Mouse (Mus musculus) spleen, adult 2 months (tissue): ENCODE results near the gene Eif3l. TPM values are rescaled to one million over a fixed set of nuclear protein-coding genes. Genes with fewer than 3 reads are reported as not detected.

Source experiments
- DNase-seq, 2 experiments: peaks; one replicate each; pipeline versions ENCODE4 v3.0.0 to v3.0.0-alpha.2; 2012 to 2021; ENCODE audit warnings: low spot score in 2 of 2, low read depth in 1 of 2
- H3K27ac ChIP-seq: fragments of 200-500 bp; 2 replicates; pipeline ENCODE4 v1.5.1; 2012; ENCODE audit warnings: low read length, inconsistent platforms; ENCODE audit not compliant: insufficient read depth
- H3K27me3 ChIP-seq: fragments of 200-500 bp; 2 replicates; pipeline ENCODE4 v1.6.1; 2012; ENCODE audit warnings: mild to moderate bottlenecking, moderate library complexity, low read length, inconsistent platforms; ENCODE audit not compliant: control insufficient read depth, insufficient read depth
- H3K36me3 ChIP-seq: fragments of 200-500 bp; 2 replicates; pipeline ENCODE4 v1.6.1; 2012; ENCODE audit warnings: mild to moderate bottlenecking, low read length, inconsistent platforms; ENCODE audit not compliant: control insufficient read depth, insufficient read depth
- H3K4me1 ChIP-seq: fragments of 200-500 bp; 2 replicates; pipeline ENCODE4 v1.6.1; 2011; ENCODE audit warnings: inconsistent platforms; ENCODE audit not compliant: control insufficient read depth, insufficient read depth, insufficient read length
- H3K4me3 ChIP-seq: fragments of 200-500 bp; 2 replicates; pipeline ENCODE4 v1.5.1; 2011; ENCODE audit warnings: mild to moderate bottlenecking, inconsistent platforms; ENCODE audit not compliant: insufficient read depth, insufficient read length; ENCODE audit errors: extremely low read depth
- CTCF ChIP-seq: fragments of 200-500 bp; IDR thresholded peaks from 2 replicates; pipeline ENCODE4 v1.5.1; 2011; ENCODE audit warnings: mild to moderate bottlenecking, inconsistent platforms; ENCODE audit not compliant: insufficient read depth, insufficient read length, insufficient replicate concordance; ENCODE audit errors: extremely low read depth
- POLR2A ChIP-seq: fragments of 200-500 bp; IDR thresholded peaks from 2 replicates; pipeline ENCODE4 v1.6.1; 2011; ENCODE audit warnings: low read depth, low read length, inconsistent platforms
- WGBS: fragments of 180-500 bp; shearing (Covaris S2); methylation state at CpG from one replicate; pipeline ENCODE4 v1.1.7; 2018; 5-methylcytosine and 5-hydroxymethylcytosine counted together
- polyA plus RNA-seq: library from polyadenylated mRNA; depleted of rRNA; stranded (reverse); fragments of >200 nt; gene quantifications from 2 replicates; pipeline ENCODE4 v1.2.3, GENCODE M21; 2012

Gene Eif3l
- polyA plus RNA-seq, 1 experiment: 85.7 TPM

DNA sequence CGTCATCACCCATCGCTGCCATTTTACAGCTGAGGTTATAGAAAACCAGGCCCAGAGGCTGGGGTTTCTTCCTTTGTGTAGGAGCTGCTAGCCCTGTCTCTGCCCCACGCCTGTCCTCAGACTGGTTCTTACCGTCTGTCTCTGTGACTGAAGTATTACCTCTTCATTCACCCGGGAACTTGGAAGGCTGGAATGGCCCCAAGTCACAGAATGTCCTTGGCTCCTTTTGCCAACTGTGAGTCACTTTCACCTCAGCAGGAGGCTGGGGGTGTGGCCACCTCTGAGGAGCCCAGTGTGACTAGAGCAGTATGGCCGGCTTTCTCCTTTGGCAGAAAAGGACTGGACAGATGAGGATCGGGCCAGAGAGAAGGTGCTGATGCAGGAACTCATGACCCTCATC, 56.5 kb downstream of the Eif3l start:
- DNase-seq: no peak

DNA sequence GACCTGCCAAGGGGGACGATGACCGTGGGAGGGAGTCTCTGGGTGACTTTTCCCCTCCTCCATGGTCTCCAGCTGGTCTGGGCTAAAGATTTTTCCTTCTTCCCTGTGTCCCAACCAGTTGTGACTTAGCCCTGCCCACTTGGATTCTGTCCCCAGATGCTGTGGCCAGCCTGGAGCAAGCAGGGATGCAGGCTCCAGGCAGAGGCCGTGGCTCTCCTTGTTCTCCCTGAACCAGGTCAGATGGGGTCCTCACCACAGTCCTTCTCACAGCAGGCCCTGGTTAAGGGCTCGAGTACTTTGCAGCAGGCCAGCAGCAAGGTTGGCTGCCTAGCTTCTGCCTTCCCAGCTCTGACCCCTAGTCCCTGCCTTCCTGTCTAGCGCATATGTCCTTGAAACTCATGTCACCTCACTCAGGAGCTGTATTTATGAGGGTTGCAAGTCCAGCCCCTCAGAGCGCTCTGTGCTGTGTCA, 58.2 kb downstream of the Eif3l start:
- no peak for DNase-seq
- Histone ChIP-seq H3K36me3 (peaks cover 38% of the 10 kb centered on the region), H3K4me1 (no peaks in the 10 kb centered on the region), H3K27me3 (no peaks in the 10 kb centered on the region), H3K27ac (no peak overlapping the region), H3K4me3 (no peak overlapping the region)
- WGBS: 81% methylated on average over 6 of the region's 6 CpGs
- TF ChIP-seq POLR2A (no peak), CTCF (no peak)

More for the DNA sequence above, 56.5 kb downstream of the Eif3l start:
- H3K4me1 ChIP-seq: no peaks in the 10 kb centered on the region
- H3K27ac ChIP-seq: no peak overlapping the region
- no peaks in the 10 kb centered on the region for H3K27me3 ChIP-seq
- 86% methylated on average over 7 of the region's 7 CpGs for WGBS
- no peak overlapping the region for H3K4me3 ChIP-seq
- TF ChIP-seq POLR2A (no peak), CTCF (no peak)
- H3K36me3 ChIP-seq: peaks cover 53% of the 10 kb centered on the region

DNA sequence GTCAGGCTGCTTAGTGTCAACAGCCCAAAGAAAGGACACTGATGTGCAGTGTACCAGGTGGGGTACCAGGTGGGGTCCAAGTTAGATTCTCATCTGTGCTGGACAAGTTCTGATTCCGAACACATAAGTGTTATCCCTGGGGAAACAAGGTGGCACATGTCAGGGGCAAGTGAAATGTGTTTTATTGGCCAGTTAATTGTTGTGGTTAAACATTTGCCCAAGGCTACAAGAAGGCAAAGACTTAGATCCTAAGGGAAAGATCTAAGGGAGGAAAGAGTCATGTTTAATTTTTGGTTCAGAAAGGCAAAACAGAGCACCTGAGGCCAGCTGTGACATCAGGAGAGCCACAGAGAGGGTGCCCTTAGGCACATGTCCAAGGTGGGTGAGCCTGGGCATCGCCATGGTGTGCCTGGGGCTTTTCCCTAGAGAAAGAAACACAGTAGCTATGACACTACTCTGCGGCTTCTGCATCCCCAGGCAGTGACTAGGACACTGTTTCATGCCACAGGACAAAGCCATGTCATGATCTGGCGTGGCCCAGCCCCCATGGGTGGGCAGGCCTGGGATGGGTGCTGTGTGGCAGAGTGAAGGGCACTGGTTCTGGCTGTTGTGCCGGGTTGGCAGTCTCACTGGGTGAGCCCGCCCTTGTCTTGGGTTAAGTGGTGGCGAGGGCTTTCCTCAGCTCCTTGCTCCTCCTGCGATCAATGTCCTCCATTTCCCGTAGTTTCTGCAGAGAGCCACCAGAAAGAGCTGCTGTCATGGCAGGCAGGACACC, 59.7 kb downstream of the Eif3l start:
- WGBS: 91% methylated on average over 9 of the region's 9 CpGs
- H3K4me1 ChIP-seq: no peaks in the 10 kb centered on the region
- no peaks in the 10 kb centered on the region for H3K27me3 ChIP-seq
- H3K4me3 ChIP-seq: no peak overlapping the region
- TF ChIP-seq POLR2A (no peak), CTCF (no peak)
- H3K36me3 ChIP-seq: peaks cover 29% of the 10 kb centered on the region
- no peak overlapping the region for H3K27ac ChIP-seq
- DNase-seq: no peak

DNA sequence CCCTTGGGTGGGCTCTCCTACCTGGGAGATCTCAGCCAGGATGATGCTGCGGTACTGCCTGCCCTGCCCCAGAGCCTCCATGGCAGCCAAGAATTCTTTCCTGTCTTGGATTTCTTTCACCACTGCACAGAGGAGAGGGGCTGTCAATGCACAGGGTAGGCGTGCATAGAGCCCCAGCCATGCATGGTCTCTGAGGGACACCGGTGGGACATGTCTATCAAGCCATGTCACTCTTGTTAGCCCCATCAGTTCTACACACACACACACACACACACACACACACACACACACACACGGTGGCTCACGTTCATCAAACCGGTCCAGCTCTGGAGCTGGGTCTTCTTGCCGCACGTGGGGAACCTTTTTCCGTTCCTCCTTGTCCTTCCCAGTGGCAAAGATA, 60.4 kb downstream of the Eif3l start:
- no peaks in the 10 kb centered on the region for H3K27me3 ChIP-seq
- peaks cover 25% of the 10 kb centered on the region for H3K36me3 ChIP-seq
- H3K4me1 ChIP-seq: no peaks in the 10 kb centered on the region
- no peak overlapping the region for H3K4me3 ChIP-seq
- TF ChIP-seq POLR2A (no peak), CTCF (no peak)
- no peak overlapping the region for H3K27ac ChIP-seq
- 81% methylated on average over 9 of the region's 9 CpGs for WGBS
- DNase-seq: no peak

DNA sequence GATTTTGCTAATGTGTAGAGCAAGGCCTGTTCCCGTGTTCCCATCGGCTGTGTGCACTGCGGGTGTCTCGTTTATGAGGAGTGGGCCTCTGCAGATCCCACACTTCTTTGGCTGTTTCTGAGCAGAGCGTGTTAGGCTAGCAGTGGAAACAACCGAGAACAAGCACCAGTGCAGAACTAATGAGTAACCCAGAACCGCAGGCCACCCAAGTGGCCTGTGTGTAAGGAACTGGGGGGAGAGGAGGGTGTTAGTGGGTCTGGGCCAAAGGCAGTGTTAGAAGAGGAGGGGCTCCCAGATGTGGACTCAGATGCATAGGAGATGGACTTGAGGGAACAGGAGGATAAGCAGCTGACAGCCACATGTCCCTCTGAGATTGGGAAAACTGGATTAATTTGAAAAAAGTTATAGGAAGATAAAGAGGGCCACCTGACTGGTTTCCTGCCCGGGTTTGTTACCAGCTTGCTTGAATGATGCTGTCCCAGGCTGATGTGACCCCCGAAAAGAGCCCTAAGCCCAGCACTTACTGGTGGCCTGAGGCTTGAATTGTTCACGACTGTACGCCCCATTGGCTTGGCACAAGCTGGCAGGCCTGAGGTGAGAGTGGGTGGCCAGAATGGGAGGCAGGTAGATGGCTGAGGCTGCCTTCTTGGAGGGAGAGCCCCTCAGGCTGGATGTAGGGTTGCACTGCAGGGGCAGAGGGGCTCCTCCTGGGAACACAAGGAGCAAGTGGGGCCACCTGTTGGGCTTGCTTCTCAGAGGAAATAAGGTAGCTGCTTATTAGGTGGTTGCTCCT, 61.0 kb downstream of the Eif3l start:
- DNase-seq: no peak
- no peak overlapping the region for H3K27ac ChIP-seq
- no peaks in the 10 kb centered on the region for H3K27me3 ChIP-seq
- TF ChIP-seq CTCF (no peak), POLR2A (no peak)
- H3K4me3 ChIP-seq: no peak overlapping the region
- H3K36me3 ChIP-seq: peaks cover 20% of the 10 kb centered on the region
- WGBS: 78% methylated on average over 11 of the region's 11 CpGs
- H3K4me1 ChIP-seq: no peaks in the 10 kb centered on the region

DNA sequence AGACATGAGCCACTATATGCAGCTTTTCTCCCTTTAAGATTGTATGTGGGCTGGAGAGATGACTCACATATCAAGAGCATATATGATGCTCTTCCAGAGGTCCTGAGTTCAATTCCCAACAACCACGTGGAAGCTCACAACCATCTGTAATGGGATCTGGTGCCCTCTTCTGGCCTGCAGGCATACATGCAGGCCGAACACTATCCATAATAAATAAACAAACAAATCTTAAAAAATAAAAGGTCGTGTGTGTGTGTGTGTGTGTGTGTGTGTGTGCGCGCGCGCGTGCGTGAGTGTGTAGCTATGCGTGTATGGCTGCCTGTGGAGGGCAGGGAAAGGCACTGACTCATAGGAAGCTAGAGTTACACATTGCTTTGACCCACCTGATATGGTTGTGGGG, 64.7 kb downstream of the Eif3l start:
- Histone ChIP-seq H3K4me1 (no peaks in the 10 kb centered on the region), H3K27me3 (no peaks in the 10 kb centered on the region), H3K4me3 (no peak overlapping the region), H3K36me3 (peaks cover 2% of the 10 kb centered on the region; the same call in 1 of the 2 replicates), H3K27ac (no peak overlapping the region)
- TF ChIP-seq CTCF (no peak; the same call in 1 of the 2 replicates), POLR2A (no peak)
- no peak for DNase-seq
- WGBS: 58% methylated on average over 10 of the region's 10 CpGs

DNA sequence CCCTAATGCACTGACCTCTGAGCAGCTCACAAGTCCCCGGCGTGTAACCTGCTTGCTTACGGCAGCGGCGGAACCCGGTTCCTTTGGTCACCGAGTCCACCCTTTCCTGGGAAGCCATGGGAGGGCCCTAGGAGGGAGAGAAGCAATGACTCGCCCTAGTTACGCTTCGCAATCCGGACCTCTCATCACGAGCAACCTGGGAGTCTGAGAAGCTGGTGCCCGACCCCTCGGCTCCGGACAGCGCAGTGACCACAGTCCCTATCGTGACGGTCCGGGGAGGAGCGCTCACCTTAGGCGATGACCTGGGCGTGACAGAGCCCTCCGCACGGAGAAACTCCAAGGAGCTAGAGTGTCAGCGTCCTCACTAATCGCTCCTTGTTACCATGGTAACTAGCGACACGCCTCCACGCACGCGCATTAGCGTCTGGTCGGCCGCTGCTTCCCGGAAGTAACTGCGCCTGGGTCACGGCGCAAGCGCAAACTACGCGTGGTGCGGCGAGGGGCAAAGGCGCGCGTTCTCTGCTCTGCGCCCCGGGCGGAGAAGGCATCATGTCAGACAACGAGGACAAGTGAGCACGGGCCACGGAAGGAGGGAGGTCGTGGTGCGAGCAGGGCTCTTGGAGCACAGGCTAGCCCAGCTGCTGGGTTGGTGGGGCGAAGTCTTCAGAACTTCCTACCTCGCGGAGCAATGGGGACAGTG, 66.0 kb downstream of the Eif3l start, which contains the start of the genes Polr2f and 1700088E04Rik:
Polr2f (plus strand) TSS at position 144 of the 700 bp plus-strand sequence.
1700088E04Rik (minus strand) TSS at position 388 of the 700 bp plus-strand sequence.
- peaks cover 6% of the 10 kb centered on the region for H3K36me3 ChIP-seq
- no peak within 1 kb of the TSS for H3K27ac ChIP-seq
- TF ChIP-seq CTCF (no peak), POLR2A (peak; percentile 86)
- DNase-seq: peak; percentile 80 to 92
- WGBS: under 1% methylated on average over 57 of the region's 57 CpGs
- peak within 1 kb of the TSS; percentile 97 for H3K4me3 ChIP-seq
- H3K4me1 ChIP-seq: no peaks in the 10 kb centered on the region
- no peaks in the 10 kb centered on the region for H3K27me3 ChIP-seq
